Mouse (Mus musculus) MEL (cell line): ENCODE measurements around the gene Rnf213. TPM values are rescaled to one million over a fixed set of nuclear protein-coding genes. Genes with fewer than 3 reads are reported as not detected.

ENCODE experiments used
- DNase-seq: peaks from one replicate; pipeline ENCODE4 v3.0.0; 2011; ENCODE audit warnings: low read depth, low spot score
- H3K27ac ChIP-seq: 2 replicates; pipeline ENCODE4 v1.5.1; 2012; ENCODE audit warnings: low read depth, mild to moderate bottlenecking, control low read depth, low read length, moderate library complexity; ENCODE audit not compliant: control insufficient read depth
- H3K27me3 ChIP-seq, 2 experiments: fragments of 150-350 bp in 1 of 2; sonication (generic) in 1 of 2; 2 replicates each; pipeline ENCODE4 v1.6.1; 2012; ENCODE audit warnings: low read length in 2 of 2, mild to moderate bottlenecking in 2 of 2, improper control_type of control experiment in 1 of 2, moderate library complexity in 1 of 2; ENCODE audit not compliant: insufficient read depth in 2 of 2, control insufficient read depth in 1 of 2
- H3K36me3 ChIP-seq, 2 experiments: 2 replicates each; pipeline ENCODE4 v1.6.1; 2012 to 2014; ENCODE audit warnings: low read length in 2 of 2, improper control_type of control experiment in 1 of 2, inconsistent platforms in 1 of 2, mild to moderate bottlenecking in 1 of 2; ENCODE audit not compliant: insufficient read depth in 2 of 2, control insufficient read depth in 1 of 2
- H3K4me1 ChIP-seq, 2 experiments: fragments of 150-350 bp in 1 of 2; sonication (generic) in 1 of 2; 2 replicates each; pipeline ENCODE4 v1.6.1; 2012; ENCODE audit warnings: low read length in 2 of 2, improper control_type of control experiment in 1 of 2, mild to moderate bottlenecking in 1 of 2; ENCODE audit not compliant: insufficient read depth in 2 of 2, control insufficient read depth in 1 of 2
- H3K4me3 ChIP-seq, 2 experiments: fragments of 150-350 bp in 1 of 2; sonication (generic) in 1 of 2; 2 replicates each; pipeline ENCODE4 v1.5.1; 2012; ENCODE audit warnings: low read depth in 2 of 2, low read length in 2 of 2, mild to moderate bottlenecking in 2 of 2, moderate library complexity in 2 of 2, control low read depth in 1 of 2, improper control_type of control experiment in 1 of 2; ENCODE audit not compliant: control insufficient read depth in 1 of 2, insufficient read depth in 1 of 2
- H3K79me2 ChIP-seq: 2 replicates; pipeline ENCODE4 v1.6.1; 2012; ENCODE audit warnings: mild to moderate bottlenecking, low read length, moderate library complexity; ENCODE audit not compliant: control insufficient read depth, poor library complexity, insufficient read depth
- H3K9ac ChIP-seq: 2 replicates; pipeline ENCODE4 v1.6.1; 2012; ENCODE audit warnings: low read depth, mild to moderate bottlenecking, control low read depth, low read length, moderate library complexity; ENCODE audit not compliant: control insufficient read depth, poor library complexity, severe bottlenecking
- H3K9me3 ChIP-seq: fragments of 150-350 bp; sonication (generic); replicated peaks from 2 replicates; pipeline ENCODE4 v1.6.1; 2012; ENCODE audit warnings: mild to moderate bottlenecking, low read length, improper control_type of control experiment, moderate library complexity; ENCODE audit not compliant: insufficient read depth
- BHLHE40 ChIP-seq: IDR thresholded peaks from 2 replicates; pipeline ENCODE4 v1.6.1; 2012; ENCODE audit warnings: low read depth, mild to moderate bottlenecking, inconsistent platforms, low read length, improper control_type of control experiment, borderline replicate concordance
- CTCF ChIP-seq, 3 experiments: IDR thresholded peaks in 2 of 3; conservative IDR thresholded peaks in 1 of 3; 2 replicates each; pipeline ENCODE4 v1.5.1; 2011 to 2012; ENCODE audit warnings: low read length in 3 of 3, low read depth in 2 of 3, mild to moderate bottlenecking in 2 of 3, improper control_type of control experiment in 1 of 3, inconsistent platforms in 1 of 3, mixed read lengths in 1 of 3, moderate library complexity in 1 of 3; ENCODE audit not compliant: control insufficient read depth in 1 of 3, insufficient read depth in 1 of 3, poor library complexity in 1 of 3, severe bottlenecking in 1 of 3
- E2F4 ChIP-seq: IDR thresholded peaks from 2 replicates; pipeline ENCODE4 v1.6.1; 2011; ENCODE audit warnings: low read depth, low read length, improper control_type of control experiment, borderline replicate concordance
- ELF1 ChIP-seq: IDR thresholded peaks from 2 replicates; pipeline ENCODE4 v1.6.1; 2014; ENCODE audit warnings: low read depth, mild to moderate bottlenecking, inconsistent platforms, low read length, improper control_type of control experiment, moderate library complexity
- EP300 ChIP-seq, 2 experiments: IDR thresholded peaks; 2 replicates each; pipeline ENCODE4 v1.6.1; 2011; ENCODE audit warnings: improper control_type of control experiment in 2 of 2, low read length in 2 of 2, low read depth in 1 of 2, mild to moderate bottlenecking in 1 of 2
- ETS1 ChIP-seq: IDR thresholded peaks from 2 replicates; pipeline ENCODE4 v1.6.1; 2012; ENCODE audit warnings: low read depth, mild to moderate bottlenecking, inconsistent platforms, low read length, improper control_type of control experiment, moderate library complexity
- GATA1 ChIP-seq: IDR thresholded peaks from 2 replicates; pipeline ENCODE4 v1.6.1; 2011; ENCODE audit warnings: low read depth, low read length, improper control_type of control experiment
- HCFC1 ChIP-seq: IDR thresholded peaks from 2 replicates; pipeline ENCODE4 v1.6.1; 2012; ENCODE audit warnings: low read depth, mild to moderate bottlenecking, inconsistent platforms, low read length, improper control_type of control experiment, moderate library complexity
- KAT2A ChIP-seq: conservative IDR thresholded peaks from 2 replicates; pipeline ENCODE4 v1.6.1; 2012; ENCODE audit warnings: low read depth, low read length, improper control_type of control experiment, inconsistent platforms
- MAFK ChIP-seq: IDR thresholded peaks from 2 replicates; pipeline ENCODE4 v1.6.1; 2011; ENCODE audit warnings: low read depth, mild to moderate bottlenecking, low read length, improper control_type of control experiment, borderline replicate concordance
- MAX ChIP-seq: IDR thresholded peaks from 2 replicates; pipeline ENCODE4 v1.6.1; 2011; ENCODE audit warnings: low read length, improper control_type of control experiment
- MAZ ChIP-seq: IDR thresholded peaks from 2 replicates; pipeline ENCODE4 v1.6.1; 2012; ENCODE audit warnings: low read depth, mild to moderate bottlenecking, inconsistent platforms, low read length, improper control_type of control experiment
- MEF2A ChIP-seq: IDR thresholded peaks from 2 replicates; pipeline ENCODE4 v1.6.1; 2014; ENCODE audit warnings: low read depth, mild to moderate bottlenecking, inconsistent platforms, low read length, improper control_type of control experiment; ENCODE audit not compliant: poor library complexity, insufficient replicate concordance, severe bottlenecking; ENCODE audit errors: extremely low read depth
- MXI1 ChIP-seq: IDR thresholded peaks from 2 replicates; pipeline ENCODE4 v1.6.1; 2011; ENCODE audit warnings: mild to moderate bottlenecking, low read depth, low read length, improper control_type of control experiment
- MYB ChIP-seq: IDR thresholded peaks from 2 replicates; pipeline ENCODE4 v1.6.1; 2011; ENCODE audit warnings: mild to moderate bottlenecking, low read depth, low read length, improper control_type of control experiment
- MYC ChIP-seq: IDR thresholded peaks from 2 replicates; pipeline ENCODE4 v1.6.1; 2011; ENCODE audit warnings: low read depth, mild to moderate bottlenecking, low read length, improper control_type of control experiment, moderate library complexity
- POLR2A ChIP-seq, 2 experiments: IDR thresholded peaks; 2 replicates each; pipeline ENCODE4 v1.6.1; 2011 to 2012; ENCODE audit warnings: low read length in 2 of 2, mild to moderate bottlenecking in 2 of 2, control low read depth in 1 of 2, improper control_type of control experiment in 1 of 2, low read depth in 1 of 2, moderate library complexity in 1 of 2; ENCODE audit not compliant: control insufficient read depth in 1 of 2, insufficient read depth in 1 of 2, poor library complexity in 1 of 2
- RCOR1 ChIP-seq: IDR thresholded peaks from 2 replicates; pipeline ENCODE4 v1.6.1; 2012; ENCODE audit warnings: low read depth, mild to moderate bottlenecking, inconsistent platforms, low read length, improper control_type of control experiment
- SIN3A ChIP-seq: IDR thresholded peaks from 2 replicates; pipeline ENCODE4 v1.6.1; 2012; ENCODE audit warnings: low read length, improper control_type of control experiment, inconsistent platforms
- TBP ChIP-seq: IDR thresholded peaks from 2 replicates; pipeline ENCODE4 v1.8.0; 2011; ENCODE audit warnings: low read depth, low read length, improper control_type of control experiment
- TCF12 ChIP-seq: IDR thresholded peaks from 2 replicates; pipeline ENCODE4 v1.6.1; 2014; ENCODE audit warnings: low read depth, mild to moderate bottlenecking, inconsistent platforms, low read length, improper control_type of control experiment, moderate library complexity
- ZNF384 ChIP-seq: IDR thresholded peaks from 2 replicates; pipeline ENCODE4 v1.6.1; 2012; ENCODE audit warnings: low read depth, mild to moderate bottlenecking, inconsistent platforms, low read length, improper control_type of control experiment
- polyA plus RNA-seq, 2 experiments: library from polyadenylated mRNA; stranded (reverse) in 1 of 2; unstranded in 1 of 2; fragments of >175 nt in 1 of 2; fragments of >200 nt in 1 of 2; gene quantifications; 2 replicates each; pipeline versions ENCODE4 v1.2.1 to v1.2.4; 2012; ENCODE audit warnings: low replicate concordance in 2 of 2, low read depth in 1 of 2; ENCODE audit not compliant: insufficient read length in 2 of 2, insufficient read depth in 1 of 2, missing spikeins in 1 of 2
- total RNA-seq: library from RNA; depleted of rRNA; stranded (reverse); fragments of 300-350 nt; gene quantifications from 2 replicates; pipeline ENCODE4 v1.2.3, GENCODE M21; 2012

Rnf213 gene
- total and polyA plus RNA-seq, 3 experiments: 10.7 to 11.6 TPM; not detected in 1

GRCm38 (mm10) chr11:119432706-119433105 lies 39.8 kb downstream of the Rnf213 start:
- peaks cover 0 to 16% of the 10 kb centered on the region in 2 experiments; a peak in 3 of 4 replicates for H3K36me3 ChIP-seq
- 0 out of 4 replicates have a peak overlapping the region, but pooled peaks of 1 of the 2 experiments have one; percentile 5 for H3K4me3 ChIP-seq
- no peaks in the 10 kb centered on the region for H3K27me3 ChIP-seq
- peak overlapping the region; percentile 26; the same call in 1 of the 2 replicates for H3K9ac ChIP-seq
- no peaks in the 10 kb centered on the region for H3K79me2 ChIP-seq
- peak overlapping the region; percentile 59 for H3K27ac ChIP-seq
- DNase-seq: peak; percentile 97
- H3K9me3 ChIP-seq: no peaks in the 10 kb centered on the region
- peak in 1 of 2 experiments; percentile 68; a peak in 2 of 4 replicates for TF ChIP-seq EP300 (IDR thresholded peaks at IDR 0.05; ENCODE audit: low read depth in 1 of 2, low read length in 2 of 2)
- no peak for TF ChIP-seq CTCF (IDR thresholded peaks at IDR 0.05 in 2 of 3, conservative IDR thresholded peaks at IDR 0.05 in 1 of 3; ENCODE audit: control insufficient read depth in 1 of 3, insufficient read depth in 1 of 3, low read depth in 2 of 3, low read length in 3 of 3, poor library complexity in 1 of 3, severe bottlenecking in 1 of 3)
- TF ChIP-seq POLR2A (IDR thresholded peaks at IDR 0.05; ENCODE audit: control insufficient read depth in 1 of 2, insufficient read depth in 1 of 2, low read depth in 1 of 2, low read length in 2 of 2, poor library complexity in 1 of 2): no peak; a peak in 1 of 4 replicates
- TF ChIP-seq MAZ: peak; percentile 85; the same call in 1 of the 2 replicates
- TF ChIP-seq MYB: no peak
- TF ChIP-seq TBP: 0 out of 2 replicates have a peak, but pooled peaks have one; percentile 25
- 0 out of 2 replicates have a peak, but pooled peaks have one; percentile 36 for TF ChIP-seq BHLHE40
- TF ChIP-seq MYC: 0 out of 2 replicates have a peak, but pooled peaks have one; percentile 43
- peak; percentile 32; the same call in 1 of the 2 replicates for TF ChIP-seq TCF12
- TF ChIP-seq MAFK: no peak
- TF ChIP-seq KAT2A: no peak
- TF ChIP-seq ETS1: peak; percentile 34; the same call in 1 of the 2 replicates
- peak; percentile 63 for TF ChIP-seq SIN3A
- TF ChIP-seq GATA1: peak; percentile 71
- TF ChIP-seq ELF1: 0 out of 2 replicates have a peak, but pooled peaks have one; percentile 45
- 0 out of 2 replicates have a peak, but pooled peaks have one; percentile 42 for TF ChIP-seq HCFC1
- TF ChIP-seq RCOR1: 0 out of 2 replicates have a peak, but pooled peaks have one; percentile 44
- no peak for TF ChIP-seq E2F4
- TF ChIP-seq MEF2A: no peak
- TF ChIP-seq MAX: 0 out of 2 replicates have a peak, but pooled peaks have one; percentile 30
- peak; percentile 54; the same call in 1 of the 2 replicates for TF ChIP-seq MXI1
- TF ChIP-seq ZNF384: peak; percentile 76
- peaks cover 5 to 23% of the 10 kb centered on the region in 2 experiments for H3K4me1 ChIP-seq
